ENCODE assay signal across 51 mouse cellular contexts in the genomic region with DNA sequence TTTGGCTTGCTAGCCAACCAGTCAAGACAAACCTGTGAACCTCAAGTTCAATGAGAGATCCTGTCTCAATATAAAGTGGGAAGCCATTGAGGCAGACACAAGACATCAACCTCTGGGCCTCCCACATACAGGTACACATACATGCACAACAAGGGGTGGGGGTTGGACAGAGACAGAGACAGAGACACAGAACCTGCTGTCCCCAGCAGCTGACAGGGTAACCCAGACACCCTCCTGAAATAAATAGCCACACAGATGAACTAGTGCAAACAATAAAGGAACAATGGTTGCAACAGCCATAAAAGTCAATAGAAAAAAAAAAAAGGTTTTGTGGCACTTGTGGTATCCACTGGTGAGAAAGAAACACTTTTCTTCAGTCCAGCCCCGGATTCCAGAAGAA. TPM values are rescaled to one million over a fixed set of nuclear protein-coding genes. Genes with fewer than 3 reads are reported as not detected.
"Had no signal": no experiment of that assay in that cellular context is flagged by ENCODE, and none has a peak within 500 bp of the region (broad histone marks: within the 10 kb centered on the region; RNA-seq: fewer than 3 reads in every experiment).

No protein-coding gene starts in this region.

- H3K27ac ChIP-seq: heart, adult 2 months; heart, embryonic 10.5 days; heart, embryonic 13.5 days; heart, embryonic 15.5 days; hindbrain, embryonic 10.5 days; hindbrain, embryonic 12.5 days; hindbrain, embryonic 13.5 days; hindbrain, embryonic 14.5 days; hindbrain, embryonic 15.5 days; hindbrain, postnatal 0 days; intestine, embryonic 15.5 days; kidney, embryonic 15.5 days; kidney, postnatal 0 days; layer of hippocampus, adult 2 months had no signal

- DNase-seq: heart, adult 2 months; heart, postnatal 10 days; heart, postnatal 14 days; heart, postnatal 36 days; heart, postnatal 4 days; kidney, adult 11 months; kidney, adult 18-20 months; kidney, adult 2 months; kidney, adult 8-10 months; kidney, adult 9 months; kidney, postnatal 10 days; kidney, postnatal 14 days; kidney, postnatal 25 days; kidney, postnatal 36 days; kidney, postnatal 4 days; layer of hippocampus, adult 9-11 months had no signal

- H3K9me3 ChIP-seq: heart, embryonic 10.5 days; heart, embryonic 12.5 days; heart, embryonic 13.5 days; heart, embryonic 15.5 days; hindbrain, embryonic 10.5 days; hindbrain, embryonic 12.5 days; hindbrain, embryonic 13.5 days; hindbrain, embryonic 15.5 days; intestine, embryonic 15.5 days; kidney, embryonic 15.5 days had no signal

- H3K4me2 ChIP-seq: heart, embryonic 11.5 days; heart, embryonic 12.5 days; heart, embryonic 13.5 days; heart, embryonic 15.5 days; hindbrain, embryonic 12.5 days; hindbrain, embryonic 13.5 days; hindbrain, embryonic 14.5 days; hindbrain, embryonic 15.5 days; intestine, embryonic 15.5 days; kidney, embryonic 15.5 days had no signal

- H3K4me3 ChIP-seq: heart, adult 2 months; heart, embryonic 10.5 days; heart, embryonic 12.5 days; heart, embryonic 13.5 days; heart, embryonic 15.5 days; hindbrain, embryonic 10.5 days; hindbrain, embryonic 12.5 days; hindbrain, embryonic 13.5 days; hindbrain, embryonic 15.5 days; intestine, embryonic 15.5 days; kidney, embryonic 15.5 days; layer of hippocampus, adult 2 months had no signal

- H3K4me1 ChIP-seq: heart, embryonic 10.5 days; heart, embryonic 12.5 days; heart, embryonic 13.5 days; heart, embryonic 15.5 days; hindbrain, embryonic 10.5 days; hindbrain, embryonic 12.5 days; hindbrain, embryonic 13.5 days; hindbrain, embryonic 15.5 days; intestine, embryonic 15.5 days; kidney, embryonic 15.5 days had no signal

- ATAC-seq: hindbrain, embryonic 16.5 days; hindbrain, postnatal 0 days; inflammation-experienced regulatory T-cells, adult 6 months; intestine, embryonic 15.5 days; intestine, embryonic 16.5 days; intestine, postnatal 0 days had no signal

- H3K27me3 ChIP-seq: heart, embryonic 15.5 days; hindbrain, embryonic 12.5 days; hindbrain, embryonic 13.5 days; hindbrain, embryonic 15.5 days; intestine, embryonic 15.5 days; kidney, embryonic 15.5 days had no signal

- H3K36me3 ChIP-seq: heart, embryonic 10.5 days; heart, embryonic 12.5 days; heart, embryonic 13.5 days; heart, embryonic 15.5 days; hindbrain, embryonic 10.5 days; hindbrain, embryonic 12.5 days; hindbrain, embryonic 13.5 days; hindbrain, embryonic 15.5 days; intestine, embryonic 15.5 days; kidney, embryonic 15.5 days had no signal

- H3K9ac ChIP-seq: heart, embryonic 12.5 days; heart, embryonic 13.5 days; heart, embryonic 15.5 days; hindbrain, embryonic 12.5 days; hindbrain, embryonic 13.5 days; hindbrain, embryonic 14.5 days; hindbrain, embryonic 15.5 days; intestine, embryonic 15.5 days; kidney, embryonic 15.5 days had no signal

RNA-seq across cellular contexts. Expression of gene Azgp1, which starts 5.9 kb away (rescaled TPM):
- total RNA-seq: heart, adult 2 months; heart, adult 8-10 months; heart, postnatal 10 days; heart, postnatal 14 days; heart, postnatal 25 days; heart, postnatal 36 days; heart, postnatal 4 days; hematopoietic stem cell, adult 5-6 weeks; hindbrain, postnatal 0 days; layer of hippocampus, adult 18-20 months; layer of hippocampus, adult 2 months; layer of hippocampus, adult 8-10 months; layer of hippocampus, postnatal 10 days; layer of hippocampus, postnatal 14 days; layer of hippocampus, postnatal 25 days had no signal
- polyA plus RNA-seq: heart, adult 2 months; heart, embryonic 10.5 days; heart, embryonic 11.5 days; heart, embryonic 12.5 days; heart, embryonic 13.5 days; heart, embryonic 14.5 days; heart, embryonic 16.5 days; hindbrain, embryonic 10.5 days; hindbrain, embryonic 11.5 days; hindbrain, embryonic 12.5 days; hindbrain, embryonic 13.5 days; hindbrain, embryonic 14.5 days; hindbrain, embryonic 15.5 days; hindbrain, embryonic 16.5 days; hindbrain, postnatal 0 days; inflammation-experienced regulatory T-cells, adult 6 months; intestine, embryonic 14.5 days; intestine, postnatal 0 days; kidney, embryonic 14.5 days; kidney, embryonic 15.5 days; kidney, embryonic 16.5 days had no signal

RNA-seq across cellular contexts. Expression of gene Gjc3, which starts 12.5 kb away (rescaled TPM):
- total RNA-seq: hematopoietic stem cell, adult 5-6 weeks had no signal
- polyA plus RNA-seq: heart, embryonic 10.5 days; heart, embryonic 11.5 days; heart, embryonic 15.5 days; inflammation-experienced regulatory T-cells, adult 6 months; kidney, embryonic 14.5 days; kidney, embryonic 15.5 days had no signal

RNA-seq across cellular contexts. Expression of gene Smok3a, which starts 45.6 kb away (rescaled TPM):
- total RNA-seq: heart, adult 2 months; heart, adult 8-10 months; heart, postnatal 10 days; heart, postnatal 14 days; heart, postnatal 25 days; heart, postnatal 36 days; heart, postnatal 4 days; hematopoietic stem cell, adult 5-6 weeks; hindbrain, postnatal 0 days; layer of hippocampus, adult 18-20 months; layer of hippocampus, adult 2 months; layer of hippocampus, adult 8-10 months; layer of hippocampus, postnatal 10 days; layer of hippocampus, postnatal 14 days; layer of hippocampus, postnatal 25 days had no signal
- polyA plus RNA-seq: heart, adult 2 months; heart, embryonic 10.5 days; heart, embryonic 11.5 days; heart, embryonic 12.5 days; heart, embryonic 13.5 days; heart, embryonic 14.5 days; heart, embryonic 15.5 days; heart, embryonic 16.5 days; heart, postnatal 0 days; hindbrain, embryonic 10.5 days; hindbrain, embryonic 11.5 days; hindbrain, embryonic 12.5 days; hindbrain, embryonic 13.5 days; hindbrain, embryonic 14.5 days; hindbrain, embryonic 15.5 days; hindbrain, embryonic 16.5 days; hindbrain, postnatal 0 days; inflammation-experienced regulatory T-cells, adult 6 months; intestine, embryonic 14.5 days; intestine, embryonic 15.5 days; intestine, embryonic 16.5 days; intestine, postnatal 0 days; kidney, adult 2 months; kidney, embryonic 14.5 days; kidney, embryonic 15.5 days; kidney, embryonic 16.5 days; kidney, postnatal 0 days; large intestine, adult 2 months had no signal

RNA-seq across cellular contexts. Expression of gene Smok3b, which starts 45.8 kb away (rescaled TPM):
- total RNA-seq: heart, adult 2 months; heart, adult 8-10 months; heart, postnatal 10 days; heart, postnatal 14 days; heart, postnatal 25 days; heart, postnatal 36 days; heart, postnatal 4 days; hematopoietic stem cell, adult 5-6 weeks; hindbrain, postnatal 0 days; layer of hippocampus, adult 18-20 months; layer of hippocampus, adult 2 months; layer of hippocampus, adult 8-10 months; layer of hippocampus, postnatal 10 days; layer of hippocampus, postnatal 14 days; layer of hippocampus, postnatal 25 days had no signal
- polyA plus RNA-seq: heart, adult 2 months; heart, embryonic 10.5 days; heart, embryonic 11.5 days; heart, embryonic 12.5 days; heart, embryonic 13.5 days; heart, embryonic 14.5 days; heart, embryonic 15.5 days; heart, embryonic 16.5 days; heart, postnatal 0 days; hindbrain, embryonic 10.5 days; hindbrain, embryonic 11.5 days; hindbrain, embryonic 12.5 days; hindbrain, embryonic 13.5 days; hindbrain, embryonic 14.5 days; hindbrain, embryonic 15.5 days; hindbrain, embryonic 16.5 days; hindbrain, postnatal 0 days; inflammation-experienced regulatory T-cells, adult 6 months; intestine, embryonic 14.5 days; intestine, embryonic 15.5 days; intestine, embryonic 16.5 days; intestine, postnatal 0 days; kidney, adult 2 months; kidney, embryonic 14.5 days; kidney, embryonic 15.5 days; kidney, embryonic 16.5 days; kidney, postnatal 0 days; large intestine, adult 2 months had no signal

RNA-seq across cellular contexts. Expression of gene Cyp3a13, which starts 54.0 kb away (rescaled TPM):
- total RNA-seq: hematopoietic stem cell, adult 5-6 weeks; layer of hippocampus, postnatal 10 days had no signal
- polyA plus RNA-seq: heart, embryonic 13.5 days; heart, embryonic 14.5 days; heart, embryonic 15.5 days; hindbrain, embryonic 10.5 days; hindbrain, embryonic 11.5 days; hindbrain, embryonic 12.5 days; hindbrain, embryonic 13.5 days; hindbrain, embryonic 14.5 days; hindbrain, embryonic 15.5 days; hindbrain, embryonic 16.5 days; inflammation-experienced regulatory T-cells, adult 6 months; kidney, embryonic 14.5 days had no signal
